In the genomic region with DNA sequence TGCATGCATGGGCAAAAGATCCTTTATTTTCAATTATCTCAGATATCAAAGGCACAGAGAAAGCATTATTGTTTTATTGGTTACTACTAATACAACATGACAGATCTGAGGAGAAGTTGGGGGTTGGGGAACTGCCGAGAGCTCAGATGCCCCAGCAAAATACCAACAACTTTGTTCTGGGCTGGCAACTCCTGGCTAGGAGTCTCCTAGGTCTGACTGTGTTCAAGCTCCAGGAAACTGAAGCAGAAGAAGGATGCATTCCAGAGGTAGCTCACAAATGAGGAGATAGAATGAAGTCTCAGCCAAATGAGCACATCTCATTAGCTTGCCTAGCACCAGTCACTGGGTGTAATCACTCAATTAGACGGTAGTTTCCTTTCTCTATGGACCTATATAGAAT, we compare ENCODE assay signal across 11 mouse cellular contexts.
"Had no signal": no experiment of that assay in that cellular context is flagged by ENCODE, and none has a peak within 500 bp of the region (broad histone marks: within the 10 kb centered on the region; RNA-seq: fewer than 3 reads in every experiment).

No protein-coding gene starts in this region.

- DNase-seq: right cerebral cortex, adult 18-20 months; right cerebral cortex, postnatal 14 days; right cerebral cortex, postnatal 25 days; right cerebral cortex, postnatal 4 days; spleen, adult 18-20 months; thymus, adult 18-20 months; thymus, adult 2 months; thymus, postnatal 14 days; thymus, postnatal 25 days; thymus, postnatal 36 days; thymus, postnatal 4 days had no signal
